Mouse (Mus musculus) gastrocnemius, adult 8-10 months (tissue): ENCODE measurements around the gene Otud7b. TPM values are rescaled to one million over a fixed set of nuclear protein-coding genes. Genes with fewer than 3 reads are reported as not detected.

Experiments
- DNase-seq, 2 experiments: peaks; one replicate each; pipeline ENCODE4 v3.0.0; 2022; ENCODE audit warnings: low spot score in 2 of 2
- total RNA-seq, 4 experiments: library from RNA; stranded (reverse); gene quantifications; 2 replicates each; pipeline ENCODE4 v1.2.4; 2022

Gene Otud7b
- total RNA-seq, 4 experiments from 2014 or later: 61.8 to 77.4 (median 75.8) TPM

DNA sequence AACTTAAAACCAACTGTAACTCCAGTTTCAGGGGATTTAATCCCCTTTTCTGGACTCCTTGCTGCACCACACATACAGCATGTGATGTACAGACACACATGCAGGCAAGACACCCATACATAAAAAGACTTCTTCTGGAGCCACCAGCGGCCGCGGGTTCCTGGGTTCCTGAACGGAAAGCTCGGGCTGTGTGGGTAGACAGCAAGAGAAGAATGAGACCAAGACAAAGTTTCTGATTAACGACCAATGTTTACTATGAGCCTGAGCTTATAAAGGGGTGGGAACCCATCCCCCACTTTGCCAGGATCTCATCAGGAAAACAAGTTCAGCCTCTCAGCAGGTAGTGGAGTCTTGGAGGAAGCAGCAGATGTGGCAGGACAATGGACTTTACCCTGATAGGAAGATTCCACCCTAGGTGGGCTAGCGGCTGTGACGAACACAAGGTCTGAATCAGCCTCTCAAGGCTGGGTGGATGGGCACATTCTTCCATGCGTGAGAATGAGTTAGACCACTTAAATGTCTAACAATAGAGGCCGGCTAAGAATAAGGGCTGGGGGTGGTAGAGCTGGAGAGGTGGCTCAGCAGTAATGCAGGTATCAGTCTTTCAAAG, 20.1 kb upstream of the Otud7b start:
- DNase-seq: no peak

- no peak for DNase-seq
Measured at GRCm38 (mm10) chr3:96087219-96087618, 17.1 kb upstream of the Otud7b start.

GRCm38 (mm10) chr3:96087801-96088200, 16.5 kb upstream of the Otud7b start:
- no peak for DNase-seq

GRCm38 (mm10) chr3:96089882-96090489, 14.3 kb upstream of the Otud7b start:
- DNase-seq: no peak

- DNase-seq: no peak
Measured at GRCm38 (mm10) chr3:96091146-96091545, 13.2 kb upstream of the Otud7b start.

GRCm38 (mm10) chr3:96091966-96092365, 12.4 kb upstream of the Otud7b start:
- no peak for DNase-seq

DNA sequence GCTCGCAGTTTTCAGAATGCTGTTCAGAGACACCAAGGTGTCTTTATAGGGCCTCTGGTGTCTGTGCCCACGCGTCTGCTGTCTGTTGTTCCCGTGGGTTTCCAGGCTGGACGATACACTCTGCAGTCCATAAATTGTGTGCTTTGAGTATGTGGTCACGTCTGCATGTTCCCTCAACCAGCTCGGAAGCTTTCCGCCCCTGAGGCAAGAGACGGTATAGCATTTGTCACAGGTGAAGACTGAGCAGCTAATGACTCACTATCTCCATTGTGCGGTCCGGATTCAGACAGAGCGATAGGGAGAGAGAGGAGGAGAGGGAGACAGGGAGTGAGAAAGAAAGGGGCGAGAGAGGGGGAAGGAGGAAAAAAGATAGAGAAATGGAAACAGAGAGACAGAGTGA, 10.8 kb upstream of the Otud7b start:
- no peak for DNase-seq

DNA sequence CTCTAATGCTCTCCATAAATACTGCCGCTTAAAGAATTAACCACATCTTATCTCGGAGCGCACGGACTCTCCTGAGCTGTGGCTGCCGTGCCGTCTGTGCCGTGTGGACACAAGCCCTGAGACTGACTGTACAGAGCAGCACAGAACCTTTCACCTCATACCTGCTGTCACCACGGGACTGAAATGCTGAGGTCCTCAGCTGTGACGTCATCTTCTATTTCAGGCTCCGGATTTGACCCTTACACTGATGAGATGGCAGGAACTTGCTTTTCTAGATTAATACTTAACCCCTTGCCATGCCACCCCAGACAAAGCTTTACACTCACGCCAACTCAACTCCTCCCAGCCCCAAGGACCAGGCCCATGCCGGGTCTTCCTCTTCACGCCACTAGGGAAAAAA, 10.1 kb upstream of the Otud7b start:
- DNase-seq: no peak

GRCm38 (mm10) chr3:96098168-96098567, 6.2 kb upstream of the Otud7b start:
- no peak for DNase-seq

- peak; percentile 15 to 38 for DNase-seq
Measured at GRCm38 (mm10) chr3:96098616-96099267, 5.6 kb upstream of the Otud7b start.

DNA sequence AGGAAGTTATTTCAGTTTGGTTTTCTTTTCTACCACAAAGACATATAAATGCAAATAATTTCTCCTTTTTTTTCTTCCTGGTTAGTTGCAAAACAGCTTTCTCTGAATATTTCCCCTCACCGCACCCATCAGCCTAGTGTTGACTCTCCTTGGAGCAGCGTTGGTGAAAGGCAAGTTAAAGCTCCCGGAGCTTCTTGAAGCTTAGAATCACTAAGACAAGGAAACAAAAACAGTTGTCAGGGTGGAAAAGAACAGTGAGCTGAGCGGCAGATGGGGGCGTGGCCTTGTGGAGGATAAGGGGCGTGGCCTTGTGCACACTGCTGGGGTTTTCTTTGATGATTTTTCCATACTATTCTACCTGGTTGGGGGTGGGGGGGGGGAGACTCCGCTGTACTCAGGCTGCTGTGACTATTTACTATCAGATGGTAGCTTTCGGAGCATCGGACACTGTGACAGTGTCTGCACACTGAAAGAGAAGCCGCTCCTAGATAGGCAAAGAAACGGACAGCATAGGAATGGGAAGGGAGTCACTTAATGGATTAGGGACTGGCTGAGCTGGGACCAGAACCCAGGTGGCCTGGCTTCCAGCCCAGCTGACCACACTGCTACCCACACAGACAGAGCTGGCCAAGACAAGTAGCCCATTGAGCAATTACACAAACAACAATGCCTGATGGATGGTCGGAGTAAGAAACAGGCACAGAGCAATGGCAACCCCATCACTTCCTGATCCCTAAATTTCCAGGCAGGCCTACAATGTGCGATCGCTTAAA, 2.0 kb upstream of the Otud7b start:
- DNase-seq: peak in 1 of 2 experiments; percentile 10

DNA sequence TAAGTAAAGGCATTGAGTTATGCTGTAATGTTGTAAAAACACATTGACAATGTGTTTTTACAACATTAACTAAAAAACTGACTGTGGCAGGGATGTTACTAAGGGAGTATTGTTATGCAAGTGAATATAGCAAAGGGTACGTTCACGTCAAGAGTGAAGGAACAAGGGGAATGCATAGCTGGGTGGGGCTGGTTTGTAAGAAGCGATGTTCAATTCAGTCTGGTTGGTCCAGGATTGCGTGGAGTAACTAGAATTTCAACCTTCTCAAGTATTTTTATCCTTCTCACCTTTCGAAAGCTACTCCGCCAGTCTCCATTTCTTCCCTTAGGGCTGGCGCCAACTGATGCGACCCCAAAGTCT, 446 bp upstream of the Otud7b start:
- no peak for DNase-seq

DNA sequence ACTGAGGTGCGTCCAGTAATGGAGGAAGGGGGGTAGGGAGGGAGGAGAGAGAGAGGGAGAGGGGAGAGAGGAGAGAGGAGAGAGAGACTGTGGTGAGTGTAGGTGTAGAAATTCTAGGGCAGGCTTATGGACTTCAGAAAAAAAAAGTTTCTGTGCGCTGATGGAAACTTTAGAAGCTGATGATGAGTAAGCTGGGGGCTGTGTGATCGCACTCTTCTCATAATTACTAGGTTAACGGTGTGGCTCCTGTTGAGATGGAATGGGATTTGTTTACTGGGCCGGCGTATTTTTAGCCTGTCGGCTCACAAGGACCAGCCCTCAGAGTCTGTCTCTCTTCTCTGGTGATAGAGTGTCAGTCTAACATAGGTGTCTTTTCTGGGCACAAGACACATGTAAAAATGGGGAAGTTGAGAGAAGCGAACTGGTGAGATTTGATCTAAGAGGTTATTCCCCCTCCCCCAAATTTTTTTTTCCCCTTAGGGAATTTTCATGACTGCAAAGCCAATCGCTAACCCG, 963 bp downstream of the Otud7b start:
- DNase-seq: peak; percentile 12 to 38

GRCm38 (mm10) chr3:96106151-96106550, 1.8 kb downstream of the Otud7b start:
- no peak for DNase-seq

DNA sequence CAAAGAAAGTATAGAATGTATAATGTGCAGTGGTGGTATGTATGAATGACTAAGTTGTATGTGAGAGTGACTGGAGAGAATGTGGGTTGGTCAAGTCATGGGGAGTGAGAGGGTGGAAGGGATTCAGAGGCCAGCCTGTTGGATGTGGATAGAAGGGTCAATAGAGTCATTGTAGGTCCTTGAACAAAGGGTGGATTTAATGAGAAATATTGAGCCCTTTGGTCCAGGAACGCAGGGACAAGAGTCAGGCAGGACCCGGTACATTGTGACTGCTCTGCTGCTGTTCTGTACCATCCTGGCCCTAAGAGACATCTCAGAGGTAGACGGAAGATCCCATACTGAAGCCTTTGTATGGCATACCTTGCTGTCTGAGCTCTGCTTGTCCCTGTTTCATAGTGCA, 4.0 kb downstream of the Otud7b start:
- DNase-seq: no peak

GRCm38 (mm10) chr3:96113251-96113650, 8.9 kb downstream of the Otud7b start:
- DNase-seq: no peak

DNA sequence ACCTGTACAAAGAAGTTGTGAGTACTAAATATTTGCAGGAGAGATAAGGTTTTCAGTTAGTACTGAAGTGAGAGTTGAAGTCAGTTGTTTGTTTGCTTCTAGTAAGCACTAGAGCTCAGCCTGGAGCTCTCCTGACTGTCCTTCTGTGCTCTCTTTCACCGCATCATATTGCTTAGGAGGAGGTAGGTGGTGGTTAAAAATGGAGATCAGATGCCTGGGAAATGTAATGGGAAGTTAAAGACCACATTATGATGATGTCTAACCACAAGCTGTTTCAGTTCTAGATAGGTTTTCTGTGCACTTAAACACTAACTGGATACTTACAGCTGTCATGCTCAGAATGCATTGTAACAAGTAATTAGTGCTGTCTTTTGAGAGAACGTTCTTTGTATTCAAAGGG, 13.8 kb downstream of the Otud7b start:
- DNase-seq: no peak

- no peak for DNase-seq
Measured at GRCm38 (mm10) chr3:96118702-96119101, 14.4 kb downstream of the Otud7b start.

- DNase-seq: no peak
Measured at GRCm38 (mm10) chr3:96124235-96124634, 19.9 kb downstream of the Otud7b start.

GRCm38 (mm10) chr3:96128128-96128527, 23.8 kb downstream of the Otud7b start:
- no peak for DNase-seq

GRCm38 (mm10) chr3:96132478-96132877, 28.2 kb downstream of the Otud7b start:
- DNase-seq: no peak

GRCm38 (mm10) chr3:96133327-96133905, 29.1 kb downstream of the Otud7b start:
- no peak for DNase-seq
